Mouse (Mus musculus) megakaryocyte, adult 5-6 weeks (primary cell): ENCODE measurements around the gene Hrh1. TPM values are rescaled to one million over a fixed set of nuclear protein-coding genes. Genes with fewer than 3 reads are reported as not detected.

Experiments used
- ATAC-seq: 2 replicates; pipeline ENCODE4 v1.8.0; 2016; ENCODE audit warnings: mild to moderate bottlenecking, inconsistent platforms; ENCODE audit not compliant: poor library complexity, severe bottlenecking
- total RNA-seq, 2 experiments: library from RNA; stranded (forward) in 1 of 2; stranded (reverse) in 1 of 2; fragments of 153-499, 151-499 nt in 1 of 2; fragments of 221-1000, 200-1000 nt in 1 of 2; gene quantifications; 2 replicates each; pipeline versions ENCODE4 v1.2.3 to v1.2.4; 2015 to 2017

Gene Hrh1
- total RNA-seq (2015) (0.23 and 0.78 TPM in 2 replicates), total RNA-seq (2017) (1.1 TPM in 1 of 2 replicates, not detected in the other)

DNA sequence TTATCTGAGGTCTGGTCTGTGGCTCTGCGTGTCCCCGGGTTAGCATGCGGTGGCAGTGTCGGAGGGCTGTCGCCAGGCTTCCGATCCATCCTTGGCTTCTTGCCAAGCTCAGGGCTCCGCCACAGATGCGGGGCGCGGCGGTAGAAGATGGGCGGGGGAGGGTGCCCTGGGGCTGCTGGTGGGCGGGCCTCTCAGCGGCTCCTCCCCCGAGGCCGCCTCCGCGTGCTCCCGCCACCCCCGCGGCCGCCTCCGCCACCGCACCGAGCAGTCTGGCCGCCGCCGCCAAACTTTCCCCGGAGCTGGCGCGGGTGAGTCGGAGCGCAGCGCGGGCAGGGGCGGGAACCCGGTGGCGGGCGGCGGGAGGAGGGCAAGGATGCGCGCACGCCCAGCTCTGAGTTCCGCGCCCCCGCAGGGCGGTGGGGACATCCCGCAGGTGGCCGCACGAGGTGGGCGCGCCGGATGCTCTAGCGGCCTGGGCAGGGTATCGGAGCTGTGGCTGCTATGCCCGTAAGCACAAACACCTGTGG lies at the start of gene Hrh1:
Gene Hrh1 (plus strand): TSS at position 246 of the 527 bp plus-strand sequence.
- no peak for ATAC-seq

DNA sequence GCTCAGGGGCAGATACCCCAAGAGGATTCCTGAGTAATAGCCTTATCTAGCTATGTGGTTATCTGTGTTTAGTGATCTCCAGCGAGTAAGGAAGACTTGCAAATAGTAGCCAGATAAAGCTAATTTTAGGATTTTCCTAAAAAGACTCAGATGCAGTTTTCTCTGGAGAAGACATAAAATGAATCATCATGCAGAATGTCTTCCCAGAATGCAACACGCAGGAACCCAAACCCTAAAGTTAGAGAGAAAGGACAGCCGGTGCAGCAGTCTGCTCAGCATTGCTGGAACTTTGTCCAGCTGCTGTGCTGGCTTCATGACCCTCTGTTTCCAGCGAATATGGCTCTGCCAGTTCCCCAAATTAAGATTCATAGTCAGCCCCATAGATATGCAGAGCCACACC lies 43.1 kb upstream of the Hrh1 start:
- no peak for ATAC-seq

DNA sequence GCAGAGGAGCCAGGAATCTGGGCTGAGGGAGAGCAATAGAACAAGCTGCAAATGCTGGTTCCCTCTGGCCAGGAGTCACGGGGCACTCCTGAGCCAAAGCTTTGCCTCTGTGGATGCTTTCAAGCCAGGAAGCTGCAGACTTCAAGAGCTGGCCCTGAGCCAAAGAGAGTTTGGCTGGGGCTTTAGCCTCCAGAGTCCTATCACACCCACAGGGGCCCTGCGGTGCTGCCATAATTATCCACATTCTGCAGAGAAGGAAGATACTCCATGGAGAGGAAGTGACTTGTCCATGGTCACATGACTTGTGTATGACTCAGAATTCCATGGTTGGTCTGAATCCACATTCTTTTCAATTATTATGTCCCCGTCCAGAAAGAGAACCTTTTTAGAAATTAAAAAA lies 39.6 kb upstream of the Hrh1 start:
- no peak for ATAC-seq

DNA sequence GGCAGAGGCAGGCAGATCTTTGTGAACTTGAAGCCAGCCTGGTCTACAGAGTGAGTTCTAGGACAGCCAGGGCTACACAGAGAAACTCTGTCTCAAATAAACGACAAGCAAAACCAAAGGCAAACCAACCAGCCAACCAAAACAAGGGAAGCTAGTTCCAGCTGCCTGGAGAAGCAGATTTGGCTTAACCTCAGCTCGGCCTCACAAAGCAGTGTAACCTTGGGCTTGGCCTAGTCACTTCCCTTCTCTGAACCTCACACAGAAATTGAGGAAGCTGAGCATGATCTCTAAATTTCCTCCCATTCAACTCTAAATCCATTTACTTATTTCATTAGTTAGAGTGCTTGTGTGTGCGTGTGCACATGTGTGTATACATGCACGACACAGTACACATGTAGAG lies 35.4 kb upstream of the Hrh1 start:
- peak; percentile 79 for ATAC-seq

DNA sequence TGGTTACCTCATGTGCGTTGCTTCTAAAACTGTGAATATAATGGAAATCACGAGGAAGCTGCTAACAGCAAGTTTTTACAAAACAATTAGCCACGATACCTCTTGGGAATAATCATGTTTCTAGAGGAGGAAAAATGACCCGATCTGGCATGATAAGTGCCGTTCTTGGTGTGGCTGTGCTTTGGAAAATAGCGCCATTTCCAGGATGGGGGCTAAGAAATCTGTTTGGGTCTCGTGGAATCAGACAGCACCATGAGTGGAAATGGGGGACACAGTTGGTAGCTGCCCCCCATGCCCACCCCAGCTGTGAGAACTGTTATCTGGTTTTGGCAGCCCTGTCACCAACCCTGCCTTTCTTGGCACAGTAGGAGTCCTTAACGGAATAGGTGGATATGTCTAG lies 34.0 kb upstream of the Hrh1 start:
- ATAC-seq = no peak

DNA sequence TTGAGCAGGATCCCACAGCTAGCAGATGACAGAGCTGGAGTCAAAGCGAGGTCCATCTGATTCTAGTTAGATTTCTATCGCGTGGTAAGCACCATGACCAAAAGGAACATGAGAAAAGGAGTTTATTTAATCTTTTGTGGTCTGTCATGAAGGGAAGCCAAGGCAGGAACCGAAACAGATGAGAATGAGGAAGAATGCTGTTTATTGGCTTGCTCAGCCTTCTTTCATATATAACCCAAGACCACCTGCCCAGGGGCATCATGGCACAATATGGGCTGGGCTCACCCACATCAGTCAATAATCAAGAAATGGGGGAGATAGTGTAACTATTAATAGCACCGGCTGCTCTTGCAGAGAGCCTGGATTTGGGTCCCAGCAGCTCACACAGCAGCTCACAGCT lies 33.0 kb upstream of the Hrh1 start:
- ATAC-seq = peak; percentile 78

DNA sequence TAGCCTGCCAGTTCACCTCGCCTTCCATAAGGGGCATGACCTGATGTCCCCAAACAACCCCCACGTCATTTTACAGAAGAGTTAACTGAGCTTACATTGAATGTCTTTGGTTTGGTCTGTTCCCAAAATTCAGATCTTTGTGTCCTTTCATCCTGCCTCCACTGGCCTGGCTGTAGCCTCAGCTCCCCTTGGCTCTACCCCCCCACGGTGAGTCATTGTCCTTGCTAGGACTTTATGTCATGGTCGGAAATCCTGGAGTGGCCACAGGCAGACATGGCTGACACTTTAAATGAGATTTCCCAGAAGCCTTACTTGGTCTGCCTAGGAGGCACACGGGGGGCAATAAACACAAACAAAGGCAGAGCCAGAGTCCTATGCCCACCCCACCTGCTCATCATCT lies 31.5 kb upstream of the Hrh1 start:
- no peak for ATAC-seq

DNA sequence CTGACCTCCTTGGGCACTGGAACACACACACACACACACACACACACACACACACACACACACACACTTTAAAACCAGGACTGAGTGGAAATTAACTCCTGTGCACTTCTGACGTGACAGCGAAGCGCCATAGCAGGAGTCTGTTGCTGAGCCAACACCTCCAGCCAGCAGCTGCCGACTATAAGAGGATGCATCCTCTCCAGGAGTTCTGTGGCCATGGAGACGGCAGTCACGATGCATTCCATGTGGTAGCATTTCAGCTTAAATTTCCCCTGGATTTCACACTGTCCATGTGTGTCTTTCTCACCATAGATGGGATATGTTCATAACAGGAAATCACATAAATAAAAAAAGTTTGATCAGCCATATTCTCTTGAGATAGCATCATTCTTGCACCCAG lies 30.1 kb upstream of the Hrh1 start:
- ATAC-seq = no peak

DNA sequence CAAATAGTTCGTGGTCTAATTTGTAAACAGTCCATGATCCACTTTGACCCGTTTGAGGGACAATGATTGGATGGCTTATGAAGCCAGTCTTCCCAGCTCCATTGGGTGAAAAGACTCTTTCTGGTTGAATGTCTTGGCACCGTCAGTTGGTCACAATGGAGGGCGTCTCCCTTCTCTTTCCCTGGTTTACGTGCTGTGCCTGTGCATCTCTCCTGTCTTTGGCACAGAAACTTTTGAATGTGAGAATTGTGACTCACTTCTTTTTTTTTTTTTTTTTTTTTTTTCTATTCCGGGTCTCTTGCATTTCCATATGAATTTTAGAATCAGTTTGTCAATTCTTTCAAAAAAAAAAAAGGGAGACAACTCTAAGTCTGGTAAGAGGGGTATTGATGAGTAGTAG lies 29.5 kb upstream of the Hrh1 start:
- ATAC-seq = no peak

DNA sequence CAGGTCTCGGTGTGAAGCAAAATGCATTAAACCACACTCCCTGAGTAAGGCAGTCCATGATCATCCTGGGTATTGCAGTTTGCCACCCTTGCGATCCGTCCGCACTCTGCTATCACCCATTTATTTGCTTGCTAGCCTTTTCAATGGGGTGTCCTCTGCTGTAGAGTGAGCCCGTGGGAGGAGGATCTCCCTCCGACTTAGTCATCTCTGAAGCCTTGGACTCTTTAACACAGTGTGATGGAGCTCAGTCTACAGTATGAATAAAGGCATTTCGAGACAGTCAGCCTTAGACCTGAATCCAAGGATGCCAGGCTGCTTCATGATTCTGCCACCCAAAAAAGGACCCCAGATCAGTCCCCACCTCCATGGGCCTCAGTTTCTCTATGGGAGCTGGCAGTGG lies 25.0 kb upstream of the Hrh1 start:
- no peak for ATAC-seq

DNA sequence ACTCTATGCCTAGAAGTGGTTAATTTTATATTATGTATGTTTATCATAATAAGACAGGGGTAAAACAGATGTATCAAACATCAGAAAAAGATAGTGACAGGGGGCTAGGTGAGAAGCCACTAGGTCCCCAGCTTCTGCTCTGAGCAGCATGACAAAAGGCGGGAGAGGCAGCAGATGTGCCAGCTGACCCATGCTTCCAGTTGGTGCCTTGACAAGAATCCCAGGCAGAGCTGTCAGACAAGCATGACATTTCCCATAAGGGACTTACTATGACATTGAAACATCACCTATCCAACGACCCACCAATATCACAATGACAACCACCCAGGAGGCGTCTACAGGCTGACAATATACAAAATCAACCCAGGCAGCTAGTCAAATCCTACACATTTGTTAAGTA lies 16.9 kb upstream of the Hrh1 start:
- no peak for ATAC-seq

DNA sequence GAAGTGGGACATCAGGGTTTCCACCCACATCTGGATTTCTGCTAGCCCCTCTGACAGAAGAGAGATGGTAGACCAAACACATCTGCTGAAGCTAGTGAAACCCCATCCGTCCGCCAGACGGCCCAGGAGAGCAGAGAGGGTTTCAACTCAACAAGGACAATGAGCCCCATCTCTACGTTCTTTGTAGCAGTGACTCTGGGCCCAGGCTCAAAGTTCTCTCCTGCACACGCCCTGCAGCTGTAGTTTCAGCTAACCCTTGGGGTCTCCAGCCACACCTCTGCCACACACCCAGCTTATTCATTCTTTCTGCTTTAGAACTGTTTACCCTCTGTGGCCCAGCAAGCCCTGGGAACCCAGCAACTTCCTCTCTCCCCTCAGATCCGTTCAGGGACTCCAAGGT lies 10.4 kb upstream of the Hrh1 start:
- no peak for ATAC-seq

DNA sequence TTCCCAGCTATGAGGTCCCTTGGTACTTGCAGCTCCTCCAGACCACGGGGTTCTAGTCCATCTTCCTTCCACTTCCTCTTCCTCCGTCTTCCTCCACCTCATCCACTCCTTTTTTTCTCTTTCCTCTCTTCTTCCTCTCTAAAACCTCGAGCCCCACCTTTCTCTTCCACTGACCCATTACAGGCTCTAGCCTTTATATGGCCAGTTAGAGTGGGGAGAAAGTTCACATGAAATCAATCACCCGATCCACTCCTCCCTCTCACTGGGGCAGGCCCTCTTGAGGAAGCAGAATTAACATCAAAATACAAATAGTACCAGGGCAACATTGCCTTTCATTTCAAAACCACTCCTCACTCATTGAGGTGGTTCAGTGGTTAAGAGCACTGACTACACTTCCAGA lies 9.9 kb upstream of the Hrh1 start:
- ATAC-seq = no peak

DNA sequence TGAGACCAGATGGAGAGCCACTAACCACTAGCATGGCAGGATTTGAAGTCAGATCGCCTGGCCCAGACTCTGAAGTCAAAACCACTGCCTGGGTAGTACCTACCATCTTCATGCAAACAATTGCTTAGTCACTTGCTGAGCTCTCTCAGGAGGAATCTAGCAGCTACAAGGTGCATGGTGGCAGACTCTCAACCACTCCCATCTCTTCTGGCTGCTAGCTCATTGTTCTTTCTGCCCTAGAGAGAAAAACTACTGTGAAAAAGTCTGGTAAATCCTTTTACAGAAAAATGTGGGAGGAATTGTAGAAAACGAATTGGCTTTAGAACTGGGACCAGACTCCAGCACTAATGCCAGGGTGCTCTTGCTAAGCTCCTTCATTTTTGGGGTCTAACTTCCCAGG lies 7.6 kb upstream of the Hrh1 start:
- ATAC-seq = no peak

DNA sequence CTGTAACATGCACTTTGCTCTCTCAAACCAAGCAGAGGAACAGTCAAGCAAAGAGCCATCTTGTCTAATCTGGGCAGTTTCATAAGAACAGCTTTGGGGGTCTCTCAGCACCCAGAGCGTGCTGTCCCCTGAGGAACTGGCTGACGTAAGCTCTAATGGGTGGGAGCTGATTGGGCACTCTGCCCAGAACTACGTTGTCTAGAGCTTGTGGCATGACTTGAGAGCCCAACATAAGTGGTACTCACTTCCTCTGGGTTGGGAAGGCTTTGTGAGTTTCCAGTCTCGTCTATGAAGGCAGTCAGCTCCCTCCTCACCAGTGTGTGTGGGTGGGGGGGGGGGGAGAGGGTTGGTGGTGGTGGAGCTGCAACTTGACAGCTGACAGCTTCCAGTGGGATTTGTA lies 2.8 kb upstream of the Hrh1 start:
- no peak for ATAC-seq

DNA sequence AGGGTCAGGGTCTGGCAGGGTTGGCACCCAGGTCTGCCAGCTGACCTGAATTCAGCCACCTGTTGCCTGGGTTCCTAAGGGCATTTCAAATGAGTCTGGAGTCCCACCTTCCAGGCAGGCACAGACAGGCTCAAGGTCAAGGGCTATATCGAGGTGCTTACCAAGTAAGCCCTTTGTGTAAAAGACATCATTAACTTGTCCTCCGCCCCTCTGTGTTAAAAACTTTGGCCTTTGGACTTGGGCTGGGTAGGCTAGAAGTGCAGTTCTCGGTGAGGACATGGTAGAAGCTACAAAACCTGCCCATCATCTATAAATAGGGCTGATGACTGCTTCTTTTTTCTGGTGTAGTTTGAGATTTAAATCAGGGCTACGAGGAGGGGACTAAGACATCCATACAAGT lies 1.1 kb upstream of the Hrh1 start:
- ATAC-seq = no peak

DNA sequence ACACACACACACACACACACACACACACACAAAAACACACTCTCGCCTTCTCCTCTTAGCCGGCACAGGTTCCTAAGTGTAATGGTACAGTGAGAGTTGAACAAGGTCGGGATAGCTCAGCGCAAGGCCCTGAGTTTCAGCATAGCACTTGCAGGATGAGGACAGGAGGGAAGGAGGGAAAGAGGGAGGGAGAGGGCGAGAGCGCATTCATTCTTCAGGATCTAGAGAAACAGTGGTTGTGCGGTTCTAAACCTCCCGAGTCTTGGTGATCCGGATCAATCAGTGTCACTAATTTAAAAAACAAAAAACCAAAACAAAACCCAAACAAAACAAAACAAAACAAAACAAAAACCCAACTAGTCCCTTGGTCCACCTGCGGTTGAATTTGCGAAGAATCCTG lies 456 bp upstream of the Hrh1 start:
- no peak for ATAC-seq

DNA sequence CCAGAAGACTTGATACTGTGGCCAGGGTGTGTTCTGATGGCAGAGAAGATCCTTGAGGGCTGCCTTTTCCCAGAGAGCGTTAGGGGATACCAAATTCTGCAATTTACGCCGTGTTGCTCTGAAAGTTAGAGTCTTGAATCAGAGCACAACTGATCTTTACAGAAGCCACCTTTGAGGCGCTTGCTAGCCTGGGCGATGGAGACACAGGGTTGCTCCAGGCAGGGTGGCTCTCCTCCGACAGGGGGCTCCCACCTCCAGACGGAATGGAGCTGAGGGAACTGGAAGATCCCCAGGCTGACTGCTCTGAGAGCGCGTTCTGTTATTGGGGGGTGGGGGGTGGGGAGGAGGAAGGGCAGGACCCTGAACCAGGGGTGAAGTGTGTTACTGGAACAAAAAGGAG lies 890 bp downstream of the Hrh1 start:
- no peak for ATAC-seq

DNA sequence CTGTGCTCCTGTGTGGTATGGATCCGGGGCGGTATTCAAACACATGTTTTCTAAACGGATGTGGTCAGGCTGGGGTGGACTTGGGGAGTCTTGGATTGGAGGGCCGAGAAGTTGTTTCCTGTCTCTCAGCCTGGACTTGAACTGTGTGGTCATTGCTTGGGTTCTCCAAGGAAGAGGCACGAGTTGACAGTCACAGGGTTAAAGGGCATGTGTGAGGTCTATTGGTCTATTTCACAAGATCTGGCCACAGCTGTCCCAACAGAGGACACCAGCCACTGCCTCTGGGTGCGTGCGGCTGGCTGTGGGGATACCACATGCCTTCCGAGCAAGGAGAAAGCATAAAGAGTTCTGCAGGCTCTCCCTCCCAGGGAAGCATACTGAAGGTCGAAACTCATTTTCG lies 2.7 kb downstream of the Hrh1 start:
- ATAC-seq = no peak

DNA sequence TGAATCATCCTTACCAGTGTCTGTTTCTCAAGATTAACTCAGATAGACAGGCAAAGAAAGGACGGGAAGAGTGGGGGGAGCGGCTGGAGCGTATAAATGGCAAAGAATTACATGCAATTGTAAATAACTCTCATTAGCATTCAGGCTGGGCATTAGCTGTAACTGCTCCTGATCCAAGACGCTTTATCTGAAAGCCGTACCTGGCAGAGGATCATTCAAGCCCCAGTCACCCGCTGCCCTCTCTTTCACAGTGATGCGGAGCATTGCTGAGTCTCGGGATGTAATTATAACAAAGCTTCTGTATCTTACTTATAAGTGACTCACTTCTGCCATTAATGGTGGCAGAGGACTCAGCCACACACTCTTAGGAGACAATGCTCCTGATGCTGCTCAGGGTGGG lies 3.1 kb downstream of the Hrh1 start:
- ATAC-seq = no peak

DNA sequence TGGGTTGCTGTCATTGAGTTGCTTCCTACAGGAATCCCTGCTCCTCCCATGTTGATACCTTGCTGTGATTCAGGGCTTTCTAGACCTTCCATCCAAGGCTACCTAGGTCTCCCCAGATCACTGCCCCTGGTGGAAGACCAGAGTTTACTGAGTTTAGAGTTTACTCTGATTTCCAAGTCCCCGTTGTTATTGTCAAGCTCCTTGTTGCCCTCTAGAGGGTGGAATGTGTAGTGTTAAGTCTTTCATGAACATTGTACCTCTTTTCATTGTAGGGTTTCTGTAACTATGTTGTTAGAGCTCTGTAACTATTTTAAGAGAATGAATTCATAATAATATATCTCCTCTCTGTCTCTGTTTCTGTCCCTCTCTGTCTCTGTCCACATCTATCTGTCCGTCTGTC lies 4.4 kb downstream of the Hrh1 start:
- no peak for ATAC-seq

DNA sequence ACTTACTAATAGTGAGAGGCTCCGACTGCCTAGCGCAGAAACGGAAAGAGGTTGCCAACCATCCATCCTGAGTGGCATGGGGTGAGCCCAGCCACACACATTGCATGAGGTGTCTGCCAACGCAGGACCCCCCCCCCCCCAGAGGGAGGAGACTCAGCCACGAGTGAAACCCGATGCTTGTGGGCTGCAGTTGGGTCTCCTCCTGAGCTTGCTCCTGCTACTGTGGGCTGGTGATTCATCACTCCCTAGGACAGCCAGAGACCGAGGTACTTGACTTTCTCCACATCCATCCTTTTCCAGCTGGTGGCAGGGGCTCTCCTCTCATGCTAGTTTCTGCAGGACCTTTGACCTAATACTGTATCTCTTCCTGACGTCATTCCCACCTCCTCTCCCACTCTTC lies 5.9 kb downstream of the Hrh1 start:
- no peak for ATAC-seq

DNA sequence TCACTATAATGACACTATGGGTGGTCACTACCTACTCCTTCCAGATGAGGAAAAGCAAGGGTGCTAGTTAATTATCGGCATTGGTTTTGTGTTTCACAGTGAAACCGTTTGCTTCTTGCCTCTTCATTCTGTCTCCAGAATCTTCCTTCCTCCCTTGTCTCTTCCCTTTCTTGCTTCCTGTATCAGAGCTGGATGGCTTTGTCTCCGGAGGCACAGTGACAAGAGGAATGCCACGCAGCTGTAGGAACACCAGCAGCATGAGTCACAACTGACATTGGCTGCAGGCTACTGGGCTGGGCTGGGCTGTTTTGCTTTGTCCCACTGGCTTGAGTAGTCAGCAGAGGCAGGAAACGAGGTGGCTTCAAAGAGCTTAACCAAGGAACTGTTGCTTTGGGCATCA lies 6.4 kb downstream of the Hrh1 start:
- ATAC-seq = no peak
